Mouse (Mus musculus) heart, adult 2 months (tissue): ENCODE measurements around the gene Vmn1r235. TPM values are rescaled to one million over a fixed set of nuclear protein-coding genes. Genes with fewer than 3 reads are reported as not detected.

Source experiments
- DNase-seq, 2 experiments: peaks; one replicate each; pipeline ENCODE4 v3.0.0; 2021
- H3K27ac ChIP-seq: fragments of 200-600 bp; 2 replicates; pipeline ENCODE4 v1.8.1; 2022
- H3K27me3 ChIP-seq: fragments of 200-500 bp; 2 replicates; pipeline ENCODE4 v1.6.1; 2012; ENCODE audit warnings: mild to moderate bottlenecking, low read length, inconsistent platforms, mixed read lengths; ENCODE audit not compliant: control insufficient read depth, insufficient read depth
- H3K36me3 ChIP-seq: fragments of 200-500 bp; 2 replicates; pipeline ENCODE4 v1.6.1; 2012; ENCODE audit warnings: low read length, inconsistent platforms; ENCODE audit not compliant: control insufficient read depth, insufficient read depth
- H3K4me1 ChIP-seq: fragments of 200-500 bp; 2 replicates; pipeline ENCODE4 v1.6.1; 2011; ENCODE audit warnings: low read length; ENCODE audit not compliant: control insufficient read depth, insufficient read depth
- H3K4me3 ChIP-seq: fragments of 200-600 bp; 2 replicates; pipeline ENCODE4 v1.8.1; 2022
- H3K79me2 ChIP-seq: fragments of 200-500 bp; replicated peaks from 2 replicates; pipeline ENCODE4 v1.6.1; 2012; ENCODE audit warnings: mild to moderate bottlenecking, inconsistent platforms, low read length, moderate library complexity, mixed read lengths; ENCODE audit not compliant: control insufficient read depth, insufficient read depth
- H3K9ac ChIP-seq: fragments of 200-500 bp; 2 replicates; pipeline ENCODE4 v1.6.1; 2012; ENCODE audit warnings: low read depth, mild to moderate bottlenecking, control low read depth, inconsistent platforms, low read length, mixed read lengths
- CTCF ChIP-seq: fragments of 200-600 bp; IDR thresholded peaks from 2 replicates; pipeline ENCODE4 v1.8.1; 2022; ENCODE audit warnings: antibody characterized with exemption, mild to moderate bottlenecking, moderate library complexity
- EP300 ChIP-seq: fragments of 200-500 bp; IDR thresholded peaks from 2 replicates; pipeline ENCODE4 v1.6.1; 2011; ENCODE audit warnings: low read depth, low read length, control low read depth; ENCODE audit not compliant: insufficient read depth
- POLR2A ChIP-seq: fragments of 200-500 bp; IDR thresholded peaks from 2 replicates; pipeline ENCODE4 v1.6.1; 2011; ENCODE audit warnings: mild to moderate bottlenecking, low read depth, low read length, control low read depth; ENCODE audit not compliant: insufficient read depth
- intact Hi-C: fragments of 180-260 bp; cut with DNase I; formaldehyde crosslinking; loops from one replicate; pipeline ENCODE4 v1.15.1; 2025
- microRNA-seq, 2 experiments: library from miRNA; unstranded; fragments of <30 nt; microRNA quantifications; one replicate each; pipeline ENCODE4 v1.2.0; 2021
- polyA plus RNA-seq: library from polyadenylated mRNA; depleted of rRNA; stranded (reverse); fragments of >200 nt; gene quantifications from 2 replicates; pipeline ENCODE4 v1.2.3, GENCODE M21; 2012; rRNA removed
- total RNA-seq, 2 experiments: library from RNA; stranded (reverse); gene quantifications; 2 replicates each; pipeline ENCODE4 v1.2.3; 2021

Gene Vmn1r235
- total and polyA plus RNA-seq, 3 experiments = not detected

DNA sequence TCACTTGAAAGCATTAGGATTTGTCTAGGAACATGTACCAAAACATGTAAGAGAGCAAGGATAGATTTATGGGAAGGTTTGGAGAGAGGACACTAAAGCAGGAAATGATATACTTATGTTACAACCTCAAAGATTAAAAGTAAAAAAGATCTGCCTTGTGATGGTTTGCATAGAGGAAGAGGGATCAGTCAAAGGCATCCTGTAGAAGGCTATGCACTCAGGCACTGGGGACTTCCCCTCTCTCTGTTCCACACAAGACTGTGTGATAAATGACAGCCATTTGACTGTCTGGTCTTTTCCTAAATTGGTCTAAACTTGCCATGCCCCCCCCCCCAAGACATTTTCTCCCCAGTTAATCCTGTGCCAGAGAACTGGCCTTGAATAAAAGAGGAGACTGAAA is 28.2 kb downstream of the Vmn1r235 start:
- Histone ChIP-seq H3K27me3 (no peaks in the 10 kb centered on the region), H3K36me3 (no peaks in the 10 kb centered on the region), H3K79me2 (no peaks in the 10 kb centered on the region), H3K27ac (no peak overlapping the region), H3K4me1 (no peaks in the 10 kb centered on the region), H3K4me3 (no peak overlapping the region), H3K9ac (no peak overlapping the region)
- intact Hi-C loops = no loop called here
- DNase-seq = no peak
- TF ChIP-seq POLR2A (no peak), EP300 (no peak), CTCF (no peak)

DNA sequence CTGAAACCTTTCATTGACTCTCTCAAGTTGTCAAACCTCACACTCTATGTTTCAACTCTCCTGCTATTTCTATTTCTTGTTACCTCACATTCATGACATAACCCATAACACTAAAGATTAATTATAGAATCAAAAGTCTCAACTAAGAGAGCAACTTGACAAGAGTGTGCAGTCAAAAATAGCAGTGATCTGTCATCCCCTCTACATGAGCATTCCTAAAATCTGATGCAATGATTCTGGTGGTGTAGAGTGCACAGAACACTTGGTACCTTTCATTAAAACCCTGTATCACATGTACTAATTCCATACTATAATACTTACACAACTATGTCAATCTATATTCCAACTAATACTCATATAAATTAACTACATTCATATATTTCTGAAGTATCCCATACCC is 33.5 kb downstream of the Vmn1r235 start:
- DNase-seq = no peak
- Histone ChIP-seq H3K79me2 (no peaks in the 10 kb centered on the region), H3K9ac (no peak overlapping the region), H3K4me3 (no peak overlapping the region), H3K27ac (no peak overlapping the region), H3K4me1 (no peaks in the 10 kb centered on the region), H3K27me3 (no peaks in the 10 kb centered on the region), H3K36me3 (no peaks in the 10 kb centered on the region)
- intact Hi-C loops = no loop called here
- TF ChIP-seq POLR2A (no peak), CTCF (no peak), EP300 (no peak)

- H3K27me3 ChIP-seq = no peaks in the 10 kb centered on the region
- TF ChIP-seq EP300 (no peak), CTCF (no peak), POLR2A (no peak)
- no peak within 1 kb of the TSS for H3K27ac ChIP-seq
- no peak within 1 kb of the TSS for H3K9ac ChIP-seq
- DNase-seq = no peak
- intact Hi-C loops = no loop called here
- no peaks in the 10 kb centered on the region for H3K4me1 ChIP-seq
- H3K79me2 ChIP-seq = no peaks in the 10 kb centered on the region
- no peaks in the 10 kb centered on the region for H3K36me3 ChIP-seq
- H3K4me3 ChIP-seq = no peak within 1 kb of the TSS
These were observed 55.4 kb downstream of the Vmn1r235 start, which contains the start of gene Vmn1r237 for GRCm38 (mm10) chr17:21311565-21311964. Gene Vmn1r237 (plus strand): TSS chr17:21311865.

Small RNA genes lying within 50 kb of the gene (microRNA-seq; reads per million reads assigned to microRNA genes)
- gene Gm26384 = 0 reads per million in 2 experiments

Other genes with a start within 250 kb of the Vmn1r235 start
- 1 to 10 TPM; 8.6 TPM for gene Zfp160, start 247.5 kb upstream of the Vmn1r235 start, total RNA-seq
- 3.4 and 6.4 TPM in 2 replicates for gene Zfp160, start 247.5 kb upstream of the Vmn1r235 start, polyA plus RNA-seq
- not detected for gene Vmn1r234, start 30.3 kb upstream of the Vmn1r235 start, total RNA-seq
- not detected in 2 replicates for gene Vmn1r234, start 30.3 kb upstream of the Vmn1r235 start, polyA plus RNA-seq
- gene Vmn1r236, start 26.5 kb downstream of the Vmn1r235 start, total RNA-seq = not detected
- not detected in 2 replicates for gene Vmn1r236, start 26.5 kb downstream of the Vmn1r235 start, polyA plus RNA-seq
- not detected for gene Vmn1r237, start 55.5 kb downstream of the Vmn1r235 start, total RNA-seq
- not detected in 2 replicates for gene Vmn1r237, start 55.5 kb downstream of the Vmn1r235 start, polyA plus RNA-seq
- gene Zfp677, start 127.3 kb downstream of the Vmn1r235 start, total RNA-seq = under 1 TPM; 0.86 to 0.89 TPM
- 0.25 and 0.50 TPM in 2 replicates for gene Zfp677, start 127.3 kb downstream of the Vmn1r235 start, polyA plus RNA-seq
- gene Zfp54, start 166.8 kb downstream of the Vmn1r235 start, total RNA-seq = 1 to 10 TPM in 1 of 2 experiments, under 1 TPM in 1; 0.59 to 1.0 TPM
- gene Zfp54, start 166.8 kb downstream of the Vmn1r235 start, polyA plus RNA-seq = 0.39 and 0.64 TPM in 2 replicates
- gene Zfp51, start 194.0 kb downstream of the Vmn1r235 start, total RNA-seq = 1 to 10 TPM; 6.3 to 8.5 TPM
- gene Zfp51, start 194.0 kb downstream of the Vmn1r235 start, polyA plus RNA-seq = 1.5 and 3.7 TPM in 2 replicates
- 1 to 10 TPM; 2.0 to 2.5 TPM for gene Zfp53, start 232.6 kb downstream of the Vmn1r235 start, total RNA-seq
- gene Zfp53, start 232.6 kb downstream of the Vmn1r235 start, polyA plus RNA-seq = 0.55 and 1.0 TPM in 2 replicates